ENCODE assay signal across 8 mouse cellular contexts in genomic region chr8:121651308-121651873, GRCm38 (mm10). TPM values are rescaled to one million over a fixed set of nuclear protein-coding genes. Genes with fewer than 3 reads are reported as not detected.
DNase-seq lines count a peak whose midpoint lies in the region; ATAC-seq and TF ChIP-seq lines count a peak whose summit lies in the region.

No protein-coding gene starts in this region.

- DNase-seq in kidney, adult 2 months, result no peak
- DNase-seq in kidney, postnatal 4 days, result no peak
- no peak for DNase-seq in G1E (ENCODE audit: low spot score)
- peak; percentile 67 for DNase-seq in forebrain, embryonic 11.5 days (ENCODE audit: low spot score)
- DNase-seq in left cerebral cortex, adult 18-20 months (ENCODE audit: low spot score in 2 of 2), result no peak
- DNase-seq in urinary bladder, postnatal 10 days (ENCODE audit: low spot score), result no peak

- H3K4me3 ChIP-seq in kidney, adult 2 months (ENCODE audit: insufficient read depth, low read depth, low read length), result peak overlapping the region; percentile 91
- H3K4me3 ChIP-seq in G1E (ENCODE audit: low read depth, low read length), result peak overlapping the region; percentile 48; the same call in 1 of the 2 replicates
- peak overlapping the region; percentile 82 for H3K4me3 ChIP-seq in forebrain, embryonic 11.5 days (ENCODE audit: low read depth, low read length)
- peak overlapping the region; percentile 57 for H3K4me3 ChIP-seq in liver, embryonic 12.5 days

- H3K27ac ChIP-seq in kidney, adult 2 months (ENCODE audit: insufficient read depth, low read depth, low read length), result peak overlapping the region; percentile 83
- no peak overlapping the region for H3K27ac ChIP-seq in forebrain, embryonic 11.5 days (ENCODE audit: low read depth, low read length)
- no peak overlapping the region for H3K27ac ChIP-seq in liver, embryonic 12.5 days

- H3K9me3 ChIP-seq in G1E (replicated peaks), result peaks cover 60% of the 10 kb centered on the region
- H3K9me3 ChIP-seq in forebrain, embryonic 11.5 days (ENCODE audit: control insufficient read depth, low read length), result no peaks in the 10 kb centered on the region
- H3K9me3 ChIP-seq in liver, embryonic 12.5 days (replicated peaks), result no peaks in the 10 kb centered on the region

- H3K4me1 ChIP-seq in kidney, adult 2 months (ENCODE audit: control insufficient read depth, insufficient read depth, low read length), result peaks cover 31% of the 10 kb centered on the region
- H3K4me1 ChIP-seq in G1E (ENCODE audit: insufficient read depth, low read depth, low read length), result no peaks in the 10 kb centered on the region
- H3K4me1 ChIP-seq in forebrain, embryonic 11.5 days (replicated peaks; ENCODE audit: control insufficient read depth, insufficient read depth, low read length), result peaks cover 33% of the 10 kb centered on the region
- H3K4me1 ChIP-seq in liver, embryonic 12.5 days, result peaks cover 28% of the 10 kb centered on the region

- no peaks in the 10 kb centered on the region for H3K36me3 ChIP-seq in kidney, adult 2 months (ENCODE audit: control insufficient read depth, insufficient read depth, low read length)
- no peaks in the 10 kb centered on the region for H3K36me3 ChIP-seq in G1E (replicated peaks)
- H3K36me3 ChIP-seq in forebrain, embryonic 11.5 days (ENCODE audit: control insufficient read depth, insufficient read depth, low read length), result no peaks in the 10 kb centered on the region; the same call in 1 of the 2 replicates
- no peaks in the 10 kb centered on the region for H3K36me3 ChIP-seq in liver, embryonic 12.5 days

- ATAC-seq in G1E (ENCODE audit: extremely low read depth, insufficient number of reproducible peaks, low FRiP score, poor library complexity, severe bottlenecking), result no peak
- ATAC-seq in forebrain, embryonic 11.5 days (replicated peaks; ENCODE audit: low FRiP score), result no peak
- no peak for ATAC-seq in liver, embryonic 12.5 days
- ATAC-seq in inflammation-experienced regulatory T-cells, adult 6 months, result no peak

- TF ChIP-seq POLR2A in kidney, adult 2 months (IDR thresholded peaks at IDR 0.05; ENCODE audit: low read depth, low read length), result no peak

- peak overlapping the region; percentile 97 for H3K4me2 ChIP-seq in forebrain, embryonic 11.5 days (ENCODE audit: low read depth, low read length, severe bottlenecking)
- H3K4me2 ChIP-seq in liver, embryonic 12.5 days, result peak overlapping the region; percentile 67

- no peak for TF ChIP-seq CTCF in kidney, adult 2 months (conservative IDR thresholded peaks at IDR 0.05; ENCODE audit: insufficient read depth, insufficient read length, low read depth, low read length)
- TF ChIP-seq CTCF in G1E (IDR thresholded peaks at IDR 0.05; ENCODE audit: low read depth, low read length), result no peak

- H3K27me3 ChIP-seq in kidney, adult 2 months (replicated peaks; ENCODE audit: control insufficient read depth, insufficient read depth, low read length), result no peaks in the 10 kb centered on the region
- H3K27me3 ChIP-seq in G1E (ENCODE audit: insufficient read depth, low read length), result peaks cover 3% of the 10 kb centered on the region; the same call in 1 of the 2 replicates
- no peaks in the 10 kb centered on the region for H3K27me3 ChIP-seq in forebrain, embryonic 11.5 days (ENCODE audit: control insufficient read depth, insufficient read depth, low read length)
- H3K27me3 ChIP-seq in liver, embryonic 12.5 days (replicated peaks), result peaks cover 78% of the 10 kb centered on the region

- 8% methylated on average over 47 of the region's 47 CpGs for WGBS in kidney, adult 2 months
- WGBS in forebrain, embryonic 11.5 days, result 12% methylated on average over 47 of the region's 47 CpGs
- WGBS in liver, embryonic 12.5 days (ENCODE audit: insufficient replicate concordance), result 17% methylated on average over 47 of the region's 47 CpGs

- peak overlapping the region; percentile 81 for H3K9ac ChIP-seq in forebrain, embryonic 11.5 days (ENCODE audit: low read length)
- peak overlapping the region; percentile 48 for H3K9ac ChIP-seq in liver, embryonic 12.5 days

RNA-seq across cellular contexts. Expression of gene Zcchc14, which starts 1.3 kb away (rescaled TPM):
- 31.4 and 37.0 TPM in 2 replicates for polyA plus RNA-seq in kidney, adult 2 months (2012; rRNA removed)
- total RNA-seq in G1E (2014; fragmentation: Nextera tagmentation), result not detected in 2 replicates
- total RNA-seq in G1E (2017), result 0.17 and 0.22 TPM in 2 replicates
- not detected in 2 replicates for polyA plus RNA-seq in G1E (2012)
- 27.1 and 27.4 TPM in 2 replicates for polyA plus RNA-seq in forebrain, embryonic 11.5 days (2014; fragmentation: Nextera tagmentation; extraction: Ambion mirVana)
- 2.8 and 2.9 TPM in 2 replicates for polyA plus RNA-seq in liver, embryonic 12.5 days (2016; fragmentation: Nextera tagmentation; extraction: Ambion mirVana)
- total RNA-seq in left cerebral cortex, adult 18-20 months (2021), result 10 to 100 TPM; 63.2 to 68.7 TPM
- 1 to 10 TPM in 1 of 3 experiments, under 1 TPM in 2; 0.09 to 1.0 (median 0.22) TPM for polyA plus RNA-seq in inflammation-experienced regulatory T-cells, adult 6 months (2017; shearing (Covaris generic))
